Mouse (Mus musculus) G1E (cell line): Measurements from ENCODE around the gene Trir.

ENCODE experiments used
- CTCF ChIP-seq: IDR thresholded peaks from 2 replicates; pipeline ENCODE4 v1.5.1; 2012; ENCODE audit warnings: low read depth, low read length, inconsistent platforms, mixed read lengths
- GATA1 ChIP-seq: IDR thresholded peaks from 2 replicates; pipeline ENCODE4 v1.6.1; 2012; ENCODE audit warnings: borderline replicate concordance, low read length, inconsistent platforms, mixed read lengths
- POLR2AphosphoS5 ChIP-seq: IDR thresholded peaks from 2 replicates; pipeline ENCODE4 v1.6.1; 2012; ENCODE audit warnings: low read depth, low read length, inconsistent platforms; ENCODE audit not compliant: insufficient replicate concordance
- TAL1 ChIP-seq: conservative IDR thresholded peaks from 2 replicates; pipeline ENCODE4 v1.6.1; 2012; ENCODE audit warnings: low read depth, low read length, inconsistent platforms, mixed read lengths

- no peak for TF ChIP-seq CTCF
- TF ChIP-seq POLR2AphosphoS5, result no peak
- TF ChIP-seq GATA1, result no peak
- TF ChIP-seq TAL1, result no peak
Measured at GRCm38 (mm10) chr8:85067155-85067554, 40.5 kb downstream of the Trir start.
